Mouse (Mus musculus) liver, embryonic 11.5 days (tissue): ENCODE measurements around the gene Mael. TPM values are rescaled to one million over a fixed set of nuclear protein-coding genes. Genes with fewer than 3 reads are reported as not detected.

ENCODE experiments used
- ATAC-seq: fragments of 200-750 bp; cut with Nextera tagmentation; replicated peaks from 2 replicates; pipeline ENCODE4 v1.8.0; 2017; ENCODE audit warnings: moderate number of reproducible peaks, mild to moderate bottlenecking, moderate TSS enrichment, moderate library complexity; ENCODE audit not compliant: low FRiP score
- DNase-seq: peaks from one replicate; pipeline ENCODE4 v3.0.0-alpha.2; 2017; ENCODE audit warnings: low spot score
- H3K27ac ChIP-seq: fragments of 300-500 bp; sonication (generic); 2 replicates; pipeline ENCODE4 v1.5.1; 2014; ENCODE audit warnings: mild to moderate bottlenecking, low read depth, low read length, control low read depth
- H3K27me3 ChIP-seq: fragments of 300-500 bp; sonication (generic); replicated peaks from 2 replicates; pipeline ENCODE4 v1.6.1; 2014; ENCODE audit warnings: low read length, mixed read lengths; ENCODE audit not compliant: control insufficient read depth, insufficient read depth
- H3K36me3 ChIP-seq: fragments of 300-500 bp; sonication (generic); 2 replicates; pipeline ENCODE4 v1.6.1; 2014; ENCODE audit warnings: mild to moderate bottlenecking, low read length, moderate library complexity, mixed read lengths; ENCODE audit not compliant: control insufficient read depth, insufficient read depth
- H3K4me1 ChIP-seq: fragments of 300-500 bp; sonication (generic); replicated peaks from 2 replicates; pipeline ENCODE4 v1.6.1; 2014; ENCODE audit warnings: low read length, mixed read lengths; ENCODE audit not compliant: control insufficient read depth, insufficient read depth
- H3K4me2 ChIP-seq: fragments of 300-500 bp; sonication (generic); 2 replicates; pipeline ENCODE4 v1.6.1; 2014; ENCODE audit warnings: mild to moderate bottlenecking, control low read depth, moderate library complexity
- H3K4me3 ChIP-seq: fragments of 300-500 bp; sonication (generic); 2 replicates; pipeline ENCODE4 v1.5.1; 2014; ENCODE audit warnings: low read depth, low read length, control low read depth
- H3K9ac ChIP-seq: fragments of 300-500 bp; sonication (generic); 2 replicates; pipeline ENCODE4 v1.6.1; 2014; ENCODE audit warnings: low read depth, low read length, control low read depth
- H3K9me3 ChIP-seq: fragments of 300-500 bp; sonication (generic); 2 replicates; pipeline ENCODE4 v1.6.1; 2016; ENCODE audit warnings: low read length, inconsistent platforms, mixed read lengths; ENCODE audit not compliant: control insufficient read depth
- WGBS: fragments of 180-500 bp; shearing (Covaris S2); extraction: QIAGEN DNeasy Blood & Tissue Kit; methylation state at CpG from one replicate; pipeline ENCODE4 v1.1.7; 2014; 5-methylcytosine and 5-hydroxymethylcytosine counted together
- polyA plus RNA-seq: library from polyadenylated mRNA; unstranded; fragments of >200 nt; fragmentation: Nextera tagmentation; extraction: Ambion mirVana; gene quantifications from 2 replicates; pipeline ENCODE4 v1.2.1, GENCODE M21; 2014

Mael gene
- polyA plus RNA-seq, 1 experiment from 2014 or later = not detected

DNA sequence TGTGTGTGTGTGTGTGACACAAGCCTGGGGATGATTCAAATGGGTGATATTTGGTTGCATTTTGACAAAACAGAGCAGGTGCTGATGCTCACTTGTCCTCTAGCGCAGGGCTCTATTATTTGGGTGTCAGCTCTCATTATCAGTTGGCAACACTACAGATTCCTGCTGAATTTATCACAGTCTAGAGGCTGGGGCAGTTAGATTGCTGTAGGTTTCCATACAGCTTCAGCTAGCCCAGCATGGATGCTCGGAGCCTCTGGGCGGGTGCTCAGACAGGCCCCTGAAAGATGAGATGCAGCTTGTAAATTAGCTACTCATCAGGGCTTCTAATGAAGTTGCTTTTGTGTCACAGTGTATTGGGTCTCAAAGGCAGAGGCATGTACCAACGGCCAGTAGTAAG is 71.1 kb downstream of the Mael start:
- DNase-seq (no peak), ATAC-seq (no peak)
- no peaks in the 10 kb centered on the region for H3K36me3 ChIP-seq
- H3K4me2 ChIP-seq = no peak overlapping the region
- no peak overlapping the region for H3K27ac ChIP-seq
- no peaks in the 10 kb centered on the region for H3K4me1 ChIP-seq
- 76% methylated on average over 4 of the region's 4 CpGs for WGBS
- no peak overlapping the region for H3K9ac ChIP-seq
- no peaks in the 10 kb centered on the region for H3K27me3 ChIP-seq
- no peaks in the 10 kb centered on the region for H3K9me3 ChIP-seq
- no peak overlapping the region for H3K4me3 ChIP-seq

DNA sequence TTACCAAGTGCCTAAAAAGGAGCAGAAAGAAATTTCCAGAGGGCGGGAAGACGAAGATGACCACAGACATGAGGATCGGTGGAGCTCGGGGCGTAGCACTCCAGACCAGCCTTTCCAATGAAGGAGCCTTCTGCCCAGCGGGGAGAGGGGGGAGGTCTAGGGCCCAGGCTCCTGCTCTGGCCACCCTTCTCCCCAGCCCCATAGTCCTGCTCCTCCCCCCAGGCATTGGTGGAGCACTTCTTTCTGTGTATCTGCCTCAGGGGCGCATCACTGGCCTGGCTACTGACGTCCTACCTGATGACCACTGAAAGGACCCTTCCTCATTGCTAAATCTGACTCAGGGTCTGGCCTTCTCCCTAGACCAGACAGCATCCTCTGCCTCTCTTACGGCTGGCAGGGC is 73.4 kb downstream of the Mael start:
- WGBS = 84% methylated on average over 9 of the region's 9 CpGs
- ATAC-seq (no peak), DNase-seq (no peak)
- Histone ChIP-seq H3K27me3 (peaks cover under 1% of the 10 kb centered on the region), H3K9me3 (no peaks in the 10 kb centered on the region), H3K4me2 (no peak overlapping the region), H3K4me3 (no peak overlapping the region), H3K9ac (no peak overlapping the region), H3K4me1 (no peaks in the 10 kb centered on the region), H3K36me3 (no peaks in the 10 kb centered on the region), H3K27ac (no peak overlapping the region)

DNA sequence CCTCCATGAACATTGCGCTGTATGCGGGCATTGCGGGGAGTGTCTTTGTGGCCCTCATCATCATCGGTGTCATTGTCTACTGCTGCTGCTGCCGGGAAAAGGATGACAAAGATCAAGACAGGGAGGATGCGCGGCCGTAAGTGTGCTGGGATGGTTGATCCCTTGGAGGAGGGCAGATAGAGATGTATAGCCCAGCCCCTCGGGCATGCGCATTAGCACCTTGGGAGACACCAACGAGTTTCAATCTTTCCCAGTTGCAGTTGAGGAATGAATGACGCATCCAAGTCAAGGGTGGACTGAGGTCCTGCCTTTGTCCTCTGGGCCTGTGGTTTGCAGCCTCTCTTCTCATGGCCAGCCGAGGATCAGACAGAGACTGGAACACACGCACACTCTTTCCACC is 74.0 kb downstream of the Mael start:
- H3K4me1 ChIP-seq = no peaks in the 10 kb centered on the region
- DNase-seq = no peak
- no peak overlapping the region for H3K4me2 ChIP-seq
- H3K9ac ChIP-seq = no peak overlapping the region
- no peaks in the 10 kb centered on the region for H3K36me3 ChIP-seq
- no peak overlapping the region for H3K27ac ChIP-seq
- H3K27me3 ChIP-seq = peaks cover 6% of the 10 kb centered on the region
- no peaks in the 10 kb centered on the region for H3K9me3 ChIP-seq
- ATAC-seq = no peak
- no peak overlapping the region for H3K4me3 ChIP-seq
- 83% methylated on average over 14 of the region's 14 CpGs for WGBS

DNA sequence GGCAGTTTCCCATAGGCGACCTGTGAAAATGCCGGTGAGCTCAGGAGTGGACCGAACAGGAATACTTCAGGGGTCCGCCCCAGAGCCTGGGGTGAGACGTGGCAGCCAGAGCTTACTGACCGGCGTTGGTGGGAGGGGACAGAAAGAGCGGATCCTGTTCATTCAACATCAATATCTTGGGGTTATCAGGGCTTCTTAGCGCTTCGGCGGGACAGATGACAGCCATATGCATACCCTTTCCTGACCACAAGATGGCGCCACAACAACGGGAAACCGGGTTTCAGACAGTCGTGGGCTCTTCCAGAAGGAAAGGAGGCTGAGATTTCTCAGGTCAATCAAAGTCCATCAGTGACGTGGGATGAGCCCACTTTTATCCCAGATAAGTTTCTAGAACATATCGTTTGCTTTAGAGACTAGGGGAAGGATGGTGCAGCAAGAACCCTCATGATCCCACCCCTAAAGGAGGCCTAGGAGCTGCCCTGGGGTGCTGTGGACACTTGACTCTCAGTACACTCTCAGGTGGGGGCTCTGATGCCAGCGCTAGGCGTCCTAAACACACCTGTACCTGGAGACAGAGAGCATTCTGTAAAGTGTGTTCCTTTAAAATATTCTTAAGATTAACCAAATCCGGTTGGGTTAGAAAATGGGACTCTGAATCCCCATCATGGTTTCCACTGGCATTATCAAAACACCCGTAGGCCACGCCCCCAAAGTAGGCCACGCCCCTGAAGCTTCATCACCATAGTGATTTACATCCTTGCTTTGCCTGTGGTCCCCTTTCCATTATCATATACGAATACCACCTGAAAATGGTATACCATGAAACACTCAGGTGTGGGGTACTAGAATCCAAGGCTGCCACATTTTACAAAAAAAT is 77.7 kb downstream of the Mael start:
- Histone ChIP-seq H3K27me3 (peaks cover 13% of the 10 kb centered on the region), H3K4me3 (no peak overlapping the region), H3K9ac (no peak overlapping the region), H3K36me3 (no peaks in the 10 kb centered on the region), H3K9me3 (no peaks in the 10 kb centered on the region), H3K4me1 (no peaks in the 10 kb centered on the region), H3K27ac (no peak overlapping the region), H3K4me2 (no peak overlapping the region)
- DNase-seq = peak; percentile 57
- 15% methylated on average over 24 of the region's 24 CpGs for WGBS
- ATAC-seq = 0 out of 2 replicates have a peak, but pooled peaks have one; percentile 7

DNA sequence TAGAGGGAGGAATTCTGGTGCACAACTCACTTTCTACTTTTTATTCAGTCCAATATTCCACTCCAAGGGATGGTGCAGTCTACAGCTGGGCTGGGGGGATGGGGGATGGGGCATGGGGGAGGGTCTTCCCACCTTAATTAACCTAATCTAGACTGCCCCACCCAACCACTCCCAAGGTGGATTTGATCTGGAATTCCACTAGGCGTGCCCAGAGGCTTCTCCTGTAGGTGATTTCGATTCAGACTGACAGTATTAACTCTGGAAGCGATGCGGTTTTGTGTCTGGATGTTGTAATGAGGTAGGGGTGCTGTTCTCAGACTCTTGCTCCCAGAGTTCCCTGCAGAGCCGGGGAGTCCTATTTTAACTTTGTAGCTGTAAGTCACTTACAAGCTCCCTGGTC is 78.4 kb downstream of the Mael start:
- DNase-seq (no peak), ATAC-seq (no peak)
- Histone ChIP-seq H3K4me2 (no peak overlapping the region), H3K9me3 (no peaks in the 10 kb centered on the region), H3K27me3 (peaks cover 20% of the 10 kb centered on the region), H3K4me1 (no peaks in the 10 kb centered on the region), H3K36me3 (no peaks in the 10 kb centered on the region), H3K27ac (no peak overlapping the region), H3K4me3 (no peak overlapping the region), H3K9ac (no peak overlapping the region)
- WGBS = 54% methylated on average over 5 of the region's 5 CpGs

DNA sequence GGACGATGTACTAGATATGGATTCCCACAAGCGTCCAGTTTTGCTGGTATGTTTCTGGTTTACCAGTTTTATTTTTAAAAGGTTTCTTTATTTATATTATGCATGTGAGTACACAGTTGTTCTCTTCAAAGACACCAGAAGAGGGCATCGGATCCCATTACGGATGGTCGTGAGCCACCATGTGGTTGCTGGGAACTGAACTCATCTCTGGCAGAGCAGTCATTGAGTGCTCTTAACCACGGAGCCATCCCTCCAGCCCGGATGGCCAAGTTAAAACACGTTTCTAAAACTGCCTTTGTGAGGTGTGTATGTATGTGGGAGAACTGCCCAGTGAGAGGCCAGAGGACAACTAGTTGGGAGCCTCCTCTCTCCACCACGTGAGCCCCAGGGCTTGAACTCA is 79.9 kb downstream of the Mael start:
- Histone ChIP-seq H3K27ac (no peak overlapping the region), H3K4me3 (no peak overlapping the region), H3K4me2 (no peak overlapping the region), H3K36me3 (no peaks in the 10 kb centered on the region), H3K9ac (no peak overlapping the region), H3K27me3 (peaks cover 31% of the 10 kb centered on the region), H3K4me1 (0 out of 2 replicates have a peak, but pooled peaks cover 2% of the 10 kb centered on the region), H3K9me3 (no peaks in the 10 kb centered on the region)
- ATAC-seq (no peak), DNase-seq (no peak)
- WGBS = 53% methylated on average over 9 of the region's 9 CpGs

DNA sequence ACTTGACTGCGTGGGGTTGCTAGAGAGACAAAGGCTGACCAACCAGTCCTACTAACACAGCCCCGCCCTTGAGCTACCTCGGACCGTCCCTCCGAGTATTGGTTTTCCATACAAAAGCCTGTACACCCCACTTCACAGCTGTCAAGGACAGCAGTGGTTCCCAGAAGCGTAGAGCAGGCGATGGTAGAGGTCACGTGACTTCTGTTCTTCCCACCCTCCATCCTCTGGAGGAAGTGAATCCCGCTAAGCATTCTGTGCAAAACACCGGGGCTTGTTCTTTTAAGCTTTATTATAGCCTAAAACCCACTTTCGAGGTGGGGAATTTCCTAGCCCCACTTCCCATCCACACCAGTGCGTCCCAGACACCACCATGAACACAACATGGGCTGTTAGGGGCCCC is 80.8 kb downstream of the Mael start:
- peaks cover 31% of the 10 kb centered on the region for H3K27me3 ChIP-seq
- DNase-seq (no peak), ATAC-seq (no peak)
- H3K4me2 ChIP-seq = no peak overlapping the region
- H3K9me3 ChIP-seq = no peaks in the 10 kb centered on the region
- no peak overlapping the region for H3K9ac ChIP-seq
- 0 out of 2 replicates have a peak, but pooled peaks cover 2% of the 10 kb centered on the region for H3K4me1 ChIP-seq
- no peaks in the 10 kb centered on the region for H3K36me3 ChIP-seq
- no peak overlapping the region for H3K4me3 ChIP-seq
- WGBS = 79% methylated on average over 12 of the region's 12 CpGs
- no peak overlapping the region for H3K27ac ChIP-seq

DNA sequence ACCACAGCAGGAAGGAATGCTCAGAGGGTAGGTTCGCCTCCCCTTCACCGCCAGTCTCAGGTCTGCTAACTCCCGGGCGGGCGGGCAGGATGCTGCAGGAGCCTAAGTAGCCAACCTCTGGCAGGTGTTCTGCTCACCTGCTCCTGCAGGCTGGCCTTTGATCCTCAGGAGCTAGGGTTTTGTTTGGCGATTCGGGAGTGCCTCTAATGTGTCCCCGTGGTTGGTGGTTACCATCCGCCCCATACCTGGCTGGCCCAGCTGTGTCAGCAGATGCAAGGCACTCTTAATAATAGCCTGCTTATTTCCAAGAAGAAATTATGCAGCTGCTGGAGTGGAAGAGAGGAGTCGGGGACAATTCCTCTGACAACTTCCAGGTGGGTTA is 83.4 kb downstream of the Mael start:
- DNase-seq (no peak), ATAC-seq (no peak)
- H3K4me1 ChIP-seq = 0 out of 2 replicates have a peak, but pooled peaks cover 2% of the 10 kb centered on the region
- no peak overlapping the region for H3K9ac ChIP-seq
- H3K27me3 ChIP-seq = peaks cover 30% of the 10 kb centered on the region
- no peak overlapping the region for H3K4me3 ChIP-seq
- 29% methylated on average over 10 of the region's 10 CpGs for WGBS
- H3K4me2 ChIP-seq = no peak overlapping the region
- H3K36me3 ChIP-seq = no peaks in the 10 kb centered on the region
- no peaks in the 10 kb centered on the region for H3K9me3 ChIP-seq
- no peak overlapping the region for H3K27ac ChIP-seq
